Mouse (Mus musculus): ENCODE measurements around the gene Stra6. TPM values are rescaled to one million over a fixed set of nuclear protein-coding genes. Genes with fewer than 3 reads are reported as not detected.

Gene Stra6
- polyA plus RNA-seq (2014; fragmentation: Nextera tagmentation; extraction: Ambion mirVana) = 4.3 and 6.0 TPM in 2 replicates

DNA sequence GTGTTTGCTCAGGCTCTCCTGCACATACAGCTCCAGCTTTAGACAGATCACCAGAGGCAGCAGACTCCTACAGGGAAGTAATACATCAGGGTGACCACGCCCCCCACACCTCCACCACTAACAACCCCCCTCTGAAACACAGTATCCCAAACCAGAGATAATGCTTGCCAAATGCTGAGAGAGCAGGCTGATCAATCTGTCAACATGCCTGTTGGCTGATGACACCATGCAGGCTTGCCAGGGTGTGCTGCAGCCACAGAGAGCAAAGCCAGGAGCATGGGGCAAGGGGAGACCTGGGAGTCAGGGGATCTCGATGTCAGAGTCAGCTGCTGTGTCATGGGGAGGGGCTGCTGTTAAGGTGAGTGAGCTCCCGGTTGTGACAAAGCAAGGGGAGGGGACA, at the start of gene Stra6:
TSS of gene Stra6 (plus strand) at position 258 of the 400 bp plus-strand sequence.
- no peaks in the 10 kb centered on the region for H3K9me3 ChIP-seq (ENCODE audit: control insufficient read depth, low read depth, low read length)
- ATAC-seq (ENCODE audit: insufficient number of reproducible peaks, insufficient read depth, low FRiP score, low read depth) = no peak
- no peak within 1 kb of the TSS for H3K27ac ChIP-seq (ENCODE audit: low read length)
- H3K27me3 ChIP-seq (ENCODE audit: control insufficient read depth, insufficient read depth, low read length) = no peaks in the 10 kb centered on the region
- H3K9ac ChIP-seq (replicated peaks; ENCODE audit: low read depth, low read length) = no peak within 1 kb of the TSS
- no peak within 1 kb of the TSS for H3K4me3 ChIP-seq (ENCODE audit: low read depth, low read length)
- H3K4me2 ChIP-seq (replicated peaks; ENCODE audit: low read depth, low read length) = no peak within 1 kb of the TSS
- WGBS = 5% methylated on average over 3 of the region's 3 CpGs
- H3K4me1 ChIP-seq (ENCODE audit: control insufficient read depth, insufficient read depth, low read length) = 0 out of 2 replicates have a peak, but pooled peaks cover 4% of the 10 kb centered on the region
- no peaks in the 10 kb centered on the region for H3K36me3 ChIP-seq (ENCODE audit: control insufficient read depth, insufficient read depth, low read length)

GRCm38 (mm10) chr9:58014393-58015160, 49.0 kb upstream of the Stra6 start:
- H3K27me3 ChIP-seq (ENCODE audit: control insufficient read depth, insufficient read depth, low read length) = no peaks in the 10 kb centered on the region
- no peak overlapping the region for H3K9ac ChIP-seq (replicated peaks; ENCODE audit: low read depth, low read length)
- H3K36me3 ChIP-seq (ENCODE audit: control insufficient read depth, insufficient read depth, low read length) = no peaks in the 10 kb centered on the region
- ATAC-seq (ENCODE audit: insufficient number of reproducible peaks, insufficient read depth, low FRiP score, low read depth) = no peak
- 50% methylated on average over 8 of the region's 8 CpGs for WGBS
- no peak overlapping the region for H3K4me2 ChIP-seq (replicated peaks; ENCODE audit: low read depth, low read length)
- no peak overlapping the region for H3K27ac ChIP-seq (ENCODE audit: low read length)
- H3K4me1 ChIP-seq (ENCODE audit: control insufficient read depth, insufficient read depth, low read length) = no peaks in the 10 kb centered on the region
- no peak overlapping the region for H3K4me3 ChIP-seq (ENCODE audit: low read depth, low read length)
- H3K9me3 ChIP-seq (ENCODE audit: control insufficient read depth, low read depth, low read length) = no peaks in the 10 kb centered on the region

DNA sequence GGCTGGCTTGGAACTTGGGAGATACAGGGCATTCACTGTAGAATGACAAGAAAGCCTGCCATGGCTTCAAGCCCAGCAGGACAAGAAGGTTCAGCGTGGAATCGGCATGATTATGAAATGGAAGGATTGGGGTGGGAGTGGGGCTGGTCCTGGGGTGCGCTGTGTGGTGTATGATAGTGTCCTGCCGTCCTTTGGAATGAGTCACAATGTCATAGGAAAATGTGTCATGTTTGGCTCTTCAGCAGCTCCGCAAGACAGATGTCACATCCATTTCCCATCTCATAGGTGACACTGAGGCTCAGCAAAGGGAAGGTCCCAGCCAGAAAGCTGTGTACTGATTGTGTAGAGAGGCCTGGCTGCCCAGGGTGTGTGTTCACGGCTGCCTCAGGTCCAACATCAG, 47.7 kb upstream of the Stra6 start:
- Histone ChIP-seq H3K4me1 (ENCODE audit: control insufficient read depth, insufficient read depth, low read length) (no peaks in the 10 kb centered on the region), H3K9ac (replicated peaks; ENCODE audit: low read depth, low read length) (no peak overlapping the region), H3K4me2 (replicated peaks; ENCODE audit: low read depth, low read length) (no peak overlapping the region), H3K4me3 (ENCODE audit: low read depth, low read length) (no peak overlapping the region), H3K27me3 (ENCODE audit: control insufficient read depth, insufficient read depth, low read length) (no peaks in the 10 kb centered on the region), H3K9me3 (ENCODE audit: control insufficient read depth, low read depth, low read length) (no peaks in the 10 kb centered on the region), H3K27ac (ENCODE audit: low read length) (no peak overlapping the region), H3K36me3 (ENCODE audit: control insufficient read depth, insufficient read depth, low read length) (no peaks in the 10 kb centered on the region)
- ATAC-seq (ENCODE audit: insufficient number of reproducible peaks, insufficient read depth, low FRiP score, low read depth) = no peak
- 86% methylated on average over 6 of the region's 6 CpGs for WGBS

- H3K4me3 ChIP-seq (ENCODE audit: low read depth, low read length) = no peak overlapping the region
- no peaks in the 10 kb centered on the region for H3K9me3 ChIP-seq (ENCODE audit: control insufficient read depth, low read depth, low read length)
- no peak overlapping the region for H3K4me2 ChIP-seq (replicated peaks; ENCODE audit: low read depth, low read length)
- H3K27me3 ChIP-seq (ENCODE audit: control insufficient read depth, insufficient read depth, low read length) = no peaks in the 10 kb centered on the region
- ATAC-seq (ENCODE audit: insufficient number of reproducible peaks, insufficient read depth, low FRiP score, low read depth) = no peak
- no peaks in the 10 kb centered on the region for H3K36me3 ChIP-seq (ENCODE audit: control insufficient read depth, insufficient read depth, low read length)
- no peak overlapping the region for H3K9ac ChIP-seq (replicated peaks; ENCODE audit: low read depth, low read length)
- WGBS = 72% methylated on average over 3 of the region's 3 CpGs
- H3K4me1 ChIP-seq (ENCODE audit: control insufficient read depth, insufficient read depth, low read length) = no peaks in the 10 kb centered on the region
- no peak overlapping the region for H3K27ac ChIP-seq (ENCODE audit: low read length)
Observed at GRCm38 (mm10) chr9:58016962-58017361, 46.6 kb upstream of the Stra6 start.

DNA sequence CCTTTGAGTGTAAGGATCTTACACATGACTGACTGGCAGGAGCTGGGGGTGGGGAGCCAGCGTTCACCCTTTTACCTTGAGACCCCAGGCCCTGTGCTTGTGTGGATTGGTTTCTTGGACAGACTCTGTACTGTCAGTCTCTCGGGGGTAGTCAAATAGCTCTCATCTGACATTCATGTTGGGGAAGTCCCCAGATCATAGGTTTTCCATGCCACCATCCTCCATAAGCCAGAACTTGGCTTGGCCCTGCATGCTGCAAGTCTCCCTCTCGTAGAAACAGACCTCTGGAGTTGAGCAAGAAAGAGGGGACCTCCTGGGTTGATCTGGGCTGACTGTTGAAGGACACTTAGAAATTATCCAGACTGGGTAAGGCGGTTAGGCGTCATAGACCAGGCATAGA, 45.2 kb upstream of the Stra6 start:
- no peak overlapping the region for H3K27ac ChIP-seq (ENCODE audit: low read length)
- ATAC-seq (ENCODE audit: insufficient number of reproducible peaks, insufficient read depth, low FRiP score, low read depth) = no peak
- no peaks in the 10 kb centered on the region for H3K36me3 ChIP-seq (ENCODE audit: control insufficient read depth, insufficient read depth, low read length)
- H3K4me1 ChIP-seq (ENCODE audit: control insufficient read depth, insufficient read depth, low read length) = no peaks in the 10 kb centered on the region
- no peaks in the 10 kb centered on the region for H3K27me3 ChIP-seq (ENCODE audit: control insufficient read depth, insufficient read depth, low read length)
- WGBS = 85% methylated on average over 5 of the region's 5 CpGs
- H3K4me3 ChIP-seq (ENCODE audit: low read depth, low read length) = no peak overlapping the region
- no peak overlapping the region for H3K9ac ChIP-seq (replicated peaks; ENCODE audit: low read depth, low read length)
- no peaks in the 10 kb centered on the region for H3K9me3 ChIP-seq (ENCODE audit: control insufficient read depth, low read depth, low read length)
- no peak overlapping the region for H3K4me2 ChIP-seq (replicated peaks; ENCODE audit: low read depth, low read length)

DNA sequence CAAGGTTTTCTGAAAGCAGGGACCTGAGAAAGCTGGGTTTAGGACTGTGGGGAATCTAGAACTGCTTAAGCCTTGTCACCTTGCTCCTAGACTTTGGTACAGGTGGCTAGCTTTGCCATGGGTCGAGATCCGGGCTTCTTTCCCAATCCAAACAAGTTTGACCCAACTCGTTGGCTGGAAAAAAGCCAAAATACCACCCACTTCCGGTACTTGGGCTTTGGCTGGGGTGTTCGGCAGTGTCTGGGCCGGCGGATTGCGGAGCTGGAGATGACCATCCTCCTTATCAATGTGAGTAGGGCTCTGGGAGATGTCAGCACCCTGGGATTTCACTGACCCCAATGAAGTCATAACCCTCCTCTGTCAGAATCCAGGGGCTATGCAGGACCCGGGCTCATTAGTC, 37.6 kb upstream of the Stra6 start:
- 87% methylated on average over 9 of the region's 9 CpGs for WGBS
- no peak for ATAC-seq (ENCODE audit: insufficient number of reproducible peaks, insufficient read depth, low FRiP score, low read depth)
- Histone ChIP-seq H3K9me3 (ENCODE audit: control insufficient read depth, low read depth, low read length) (no peaks in the 10 kb centered on the region), H3K36me3 (ENCODE audit: control insufficient read depth, insufficient read depth, low read length) (no peaks in the 10 kb centered on the region), H3K9ac (replicated peaks; ENCODE audit: low read depth, low read length) (no peak overlapping the region), H3K4me2 (replicated peaks; ENCODE audit: low read depth, low read length) (no peak overlapping the region), H3K4me1 (ENCODE audit: control insufficient read depth, insufficient read depth, low read length) (no peaks in the 10 kb centered on the region), H3K4me3 (ENCODE audit: low read depth, low read length) (no peak overlapping the region), H3K27ac (ENCODE audit: low read length) (no peak overlapping the region), H3K27me3 (ENCODE audit: control insufficient read depth, insufficient read depth, low read length) (no peaks in the 10 kb centered on the region)

DNA sequence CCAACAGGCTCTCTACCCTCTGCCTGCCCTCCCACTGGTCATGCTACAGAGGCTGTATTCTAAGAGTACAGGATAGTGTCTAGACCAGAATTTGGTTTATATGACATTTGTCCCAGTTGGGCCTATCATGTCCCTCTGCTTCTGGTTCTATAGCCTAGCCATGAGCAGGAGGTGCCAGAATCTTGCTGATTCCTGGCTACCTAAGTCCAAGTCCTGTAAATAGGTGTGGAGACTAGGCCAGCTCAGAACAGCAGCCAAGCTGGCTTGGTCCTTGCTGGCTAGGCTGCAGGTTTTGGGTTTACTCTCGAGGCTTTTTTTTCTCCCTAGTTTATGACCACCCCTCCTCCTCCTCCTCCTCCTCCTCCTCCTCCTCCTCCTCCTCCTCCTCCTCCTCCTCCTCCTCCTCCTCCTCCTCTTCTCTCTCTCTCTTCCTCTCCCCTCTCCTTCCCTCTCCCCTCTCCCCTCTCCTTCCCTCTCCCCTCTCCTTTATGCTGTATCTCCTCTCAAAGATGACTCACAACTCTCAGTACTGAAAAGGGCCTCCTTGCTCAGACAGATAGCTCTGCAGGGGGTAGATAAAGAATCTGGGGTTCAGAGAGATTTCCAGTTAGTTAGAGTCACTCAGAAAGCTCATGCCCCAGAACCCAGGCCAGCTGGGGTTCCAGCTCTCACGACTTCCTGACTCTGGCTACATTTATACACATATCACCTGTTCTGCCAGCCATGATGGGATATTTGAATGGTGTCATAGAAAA, 36.0 kb upstream of the Stra6 start:
- no peak overlapping the region for H3K4me3 ChIP-seq (ENCODE audit: low read depth, low read length)
- 48% methylated on average over 2 of the region's 2 CpGs for WGBS
- no peaks in the 10 kb centered on the region for H3K36me3 ChIP-seq (ENCODE audit: control insufficient read depth, insufficient read depth, low read length)
- H3K9ac ChIP-seq (replicated peaks; ENCODE audit: low read depth, low read length) = no peak overlapping the region
- no peaks in the 10 kb centered on the region for H3K4me1 ChIP-seq (ENCODE audit: control insufficient read depth, insufficient read depth, low read length)
- no peak for ATAC-seq (ENCODE audit: insufficient number of reproducible peaks, insufficient read depth, low FRiP score, low read depth)
- H3K4me2 ChIP-seq (replicated peaks; ENCODE audit: low read depth, low read length) = no peak overlapping the region
- no peaks in the 10 kb centered on the region for H3K27me3 ChIP-seq (ENCODE audit: control insufficient read depth, insufficient read depth, low read length)
- H3K9me3 ChIP-seq (ENCODE audit: control insufficient read depth, low read depth, low read length) = no peaks in the 10 kb centered on the region
- H3K27ac ChIP-seq (ENCODE audit: low read length) = no peak overlapping the region

- no peaks in the 10 kb centered on the region for H3K9me3 ChIP-seq (ENCODE audit: control insufficient read depth, low read depth, low read length)
- ATAC-seq (ENCODE audit: insufficient number of reproducible peaks, insufficient read depth, low FRiP score, low read depth) = no peak
- H3K4me2 ChIP-seq (replicated peaks; ENCODE audit: low read depth, low read length) = no peak overlapping the region
- H3K36me3 ChIP-seq (ENCODE audit: control insufficient read depth, insufficient read depth, low read length) = no peaks in the 10 kb centered on the region
- H3K4me1 ChIP-seq (ENCODE audit: control insufficient read depth, insufficient read depth, low read length) = no peaks in the 10 kb centered on the region
- H3K27ac ChIP-seq (ENCODE audit: low read length) = no peak overlapping the region
- no peaks in the 10 kb centered on the region for H3K27me3 ChIP-seq (ENCODE audit: control insufficient read depth, insufficient read depth, low read length)
- WGBS = 61% methylated on average over 5 of the region's 5 CpGs
- no peak overlapping the region for H3K9ac ChIP-seq (replicated peaks; ENCODE audit: low read depth, low read length)
- H3K4me3 ChIP-seq (ENCODE audit: low read depth, low read length) = no peak overlapping the region
Observed at GRCm38 (mm10) chr9:58028841-58029240, 34.7 kb upstream of the Stra6 start.
